Comparison of ENCODE assay signal across 11 mouse cellular contexts in genomic region chr10:74994863-74995262, GRCm38 (mm10). TPM values are rescaled to one million over a fixed set of nuclear protein-coding genes. Genes with fewer than 3 reads are reported as not detected.
DNase-seq lines count a peak whose midpoint lies in the region; ATAC-seq lines count a peak whose summit lies in the region.
"Had no signal": no experiment of that assay in that cellular context is flagged by ENCODE, and none has a peak within 500 bp of the region (broad histone marks: within the 10 kb centered on the region; RNA-seq: fewer than 3 reads in every experiment).

No protein-coding gene starts in this region.

- H3K9ac ChIP-seq in kidney, embryonic 15.5 days = no peak overlapping the region
- no peak overlapping the region for H3K9ac ChIP-seq in intestine, embryonic 14.5 days (ENCODE audit: low read length)
- H3K9ac ChIP-seq in neural tube, embryonic 15.5 days (replicated peaks) = no peak overlapping the region

- H3K36me3 ChIP-seq in kidney, embryonic 15.5 days = peaks cover 5% of the 10 kb centered on the region; the same call in 1 of the 2 replicates
- H3K36me3 ChIP-seq in forebrain, embryonic 10.5 days (replicated peaks) = peaks cover 30% of the 10 kb centered on the region
- no peaks in the 10 kb centered on the region for H3K36me3 ChIP-seq in intestine, embryonic 14.5 days (ENCODE audit: control insufficient read depth, insufficient read depth, low read length)
- peaks cover 30% of the 10 kb centered on the region for H3K36me3 ChIP-seq in neural tube, embryonic 15.5 days

- no peak overlapping the region for H3K27ac ChIP-seq in kidney, embryonic 15.5 days
- H3K27ac ChIP-seq in forebrain, embryonic 10.5 days = 0 out of 2 replicates have a peak overlapping the region, but pooled peaks have one; percentile 70
- H3K27ac ChIP-seq in intestine, embryonic 14.5 days (ENCODE audit: low read depth) = no peak overlapping the region
- 0 out of 2 replicates have a peak overlapping the region, but pooled peaks have one; percentile 48 for H3K27ac ChIP-seq in neural tube, embryonic 15.5 days (replicated peaks)
- H3K27ac ChIP-seq: macrophage had no signal

- no peak overlapping the region for H3K4me3 ChIP-seq in kidney, embryonic 15.5 days (replicated peaks)
- peak overlapping the region; percentile 46 for H3K4me3 ChIP-seq in forebrain, embryonic 10.5 days
- no peak overlapping the region for H3K4me3 ChIP-seq in intestine, embryonic 14.5 days (ENCODE audit: low read depth, low read length)
- H3K4me3 ChIP-seq in neural tube, embryonic 15.5 days (replicated peaks) = no peak overlapping the region

- peaks cover 38% of the 10 kb centered on the region for H3K4me1 ChIP-seq in kidney, embryonic 15.5 days
- H3K4me1 ChIP-seq in forebrain, embryonic 10.5 days = peaks cover 45% of the 10 kb centered on the region
- peaks cover 11% of the 10 kb centered on the region for H3K4me1 ChIP-seq in intestine, embryonic 14.5 days (replicated peaks; ENCODE audit: control insufficient read depth, insufficient read depth, low read length)
- peaks cover 36% of the 10 kb centered on the region for H3K4me1 ChIP-seq in neural tube, embryonic 15.5 days

- DNase-seq in kidney, postnatal 36 days = no peak
- peak; percentile 18 for DNase-seq in forebrain, embryonic 10.5 days (ENCODE audit: extremely low spot score, low spot score)
- DNase-seq in intestine, embryonic 14.5 days (ENCODE audit: low spot score) = no peak
- DNase-seq in gastrocnemius, adult 8-10 months (ENCODE audit: low spot score in 2 of 2) = no peak

- H3K9me3 ChIP-seq in kidney, embryonic 15.5 days (replicated peaks) = no peaks in the 10 kb centered on the region
- H3K9me3 ChIP-seq in forebrain, embryonic 10.5 days = no peaks in the 10 kb centered on the region; the same call in 1 of the 2 replicates
- H3K9me3 ChIP-seq in intestine, embryonic 14.5 days (ENCODE audit: control insufficient read depth, low read length) = no peaks in the 10 kb centered on the region
- no peaks in the 10 kb centered on the region for H3K9me3 ChIP-seq in neural tube, embryonic 15.5 days (replicated peaks)

- H3K27me3 ChIP-seq in kidney, embryonic 15.5 days = peaks cover 13% of the 10 kb centered on the region
- peaks cover 42% of the 10 kb centered on the region for H3K27me3 ChIP-seq in forebrain, embryonic 10.5 days (ENCODE audit: poor library complexity, severe bottlenecking)
- no peaks in the 10 kb centered on the region for H3K27me3 ChIP-seq in intestine, embryonic 14.5 days (replicated peaks; ENCODE audit: control insufficient read depth, insufficient read depth, low read length)
- no peaks in the 10 kb centered on the region for H3K27me3 ChIP-seq in neural tube, embryonic 15.5 days (replicated peaks)

- peak overlapping the region; percentile 56 for H3K4me2 ChIP-seq in kidney, embryonic 15.5 days
- peak overlapping the region; percentile 50 for H3K4me2 ChIP-seq in intestine, embryonic 14.5 days (ENCODE audit: low read length)
- H3K4me2 ChIP-seq in neural tube, embryonic 15.5 days = peak overlapping the region; percentile 51

- WGBS in kidney, embryonic 15.5 days = 9% methylated on average over 5 of the region's 5 CpGs
- 10% methylated on average over 5 of the region's 5 CpGs for WGBS in forebrain, embryonic 10.5 days
- WGBS in intestine, embryonic 14.5 days = 8% methylated on average over 5 of the region's 5 CpGs
- WGBS in neural tube, embryonic 15.5 days = 4% methylated on average over 5 of the region's 5 CpGs

- no peak for ATAC-seq in kidney, embryonic 15.5 days (replicated peaks; ENCODE audit: low FRiP score)
- no peak for ATAC-seq in intestine, embryonic 14.5 days (replicated peaks; ENCODE audit: low FRiP score, low TSS enrichment, low read depth)
- peak; percentile 16; the same call in 1 of the 2 replicates for ATAC-seq in neural tube, embryonic 15.5 days (ENCODE audit: low FRiP score)
- ATAC-seq in cerebellum, adult (ENCODE audit: insufficient number of reproducible peaks, low FRiP score, low TSS enrichment) = no peak
- no peak for ATAC-seq in erythroid progenitor cell, adult 5-6 weeks (replicated peaks; ENCODE audit: low FRiP score, poor library complexity, severe bottlenecking)

RNA-seq across cellular contexts. Expression of gene Gnaz, which starts 27.9 kb away (rescaled TPM):
- 5.3 and 6.7 TPM in 2 replicates for polyA plus RNA-seq in kidney, embryonic 15.5 days (2015; fragmentation: Nextera tagmentation; extraction: Ambion mirVana)
- polyA plus RNA-seq in forebrain, embryonic 10.5 days (2016; fragmentation: Nextera tagmentation; extraction: Ambion mirVana) = 5.2 and 5.9 TPM in 2 replicates
- 3.9 and 4.6 TPM in 2 replicates for polyA plus RNA-seq in intestine, embryonic 14.5 days (2014; fragmentation: Nextera tagmentation; extraction: Ambion mirVana)
- 70.2 and 87.5 TPM in 2 replicates for polyA plus RNA-seq in neural tube, embryonic 15.5 days (2015; fragmentation: Nextera tagmentation; extraction: Ambion mirVana)
- total RNA-seq in gastrocnemius, adult 8-10 months (2022) = under 1 TPM; 0.19 to 0.94 (median 0.37) TPM
- total RNA-seq in erythroid progenitor cell, adult 5-6 weeks (2015; ENCODE audit: low replicate concordance) = not detected in 2 replicates
- total RNA-seq in erythroid progenitor cell, adult 5-6 weeks (2017; ENCODE audit: low replicate concordance) = 0.38 TPM in 1 of 2 replicates, not detected in the other

RNA-seq across cellular contexts. Expression of gene Rsph14, which starts 37.5 kb away (rescaled TPM):
- polyA plus RNA-seq in kidney, embryonic 15.5 days (2015; fragmentation: Nextera tagmentation; extraction: Ambion mirVana) = not detected in 2 replicates
- not detected in 2 replicates for polyA plus RNA-seq in forebrain, embryonic 10.5 days (2016; fragmentation: Nextera tagmentation; extraction: Ambion mirVana)
- polyA plus RNA-seq in intestine, embryonic 14.5 days (2014; fragmentation: Nextera tagmentation; extraction: Ambion mirVana) = not detected in 2 replicates
- 0.46 and 0.58 TPM in 2 replicates for polyA plus RNA-seq in neural tube, embryonic 15.5 days (2015; fragmentation: Nextera tagmentation; extraction: Ambion mirVana)
- total RNA-seq in gastrocnemius, adult 8-10 months (2022) = not detected
- total RNA-seq in erythroid progenitor cell, adult 5-6 weeks (2015; ENCODE audit: low replicate concordance) = not detected in 2 replicates
- total RNA-seq in erythroid progenitor cell, adult 5-6 weeks (2017; ENCODE audit: low replicate concordance) = not detected in 2 replicates
- total RNA-seq: hematopoietic stem cell, adult 5-6 weeks had no signal
- polyA plus RNA-seq: macrophage; small intestine, adult 2 months had no signal

RNA-seq across cellular contexts. Expression of gene Rab36, which starts 42.0 kb away (rescaled TPM):
- 9.3 and 12.8 TPM in 2 replicates for polyA plus RNA-seq in kidney, embryonic 15.5 days (2015; fragmentation: Nextera tagmentation; extraction: Ambion mirVana)
- polyA plus RNA-seq in forebrain, embryonic 10.5 days (2016; fragmentation: Nextera tagmentation; extraction: Ambion mirVana) = 10.9 and 12.7 TPM in 2 replicates
- 8.2 and 8.9 TPM in 2 replicates for polyA plus RNA-seq in intestine, embryonic 14.5 days (2014; fragmentation: Nextera tagmentation; extraction: Ambion mirVana)
- 16.7 and 17.4 TPM in 2 replicates for polyA plus RNA-seq in neural tube, embryonic 15.5 days (2015; fragmentation: Nextera tagmentation; extraction: Ambion mirVana)
- total RNA-seq in gastrocnemius, adult 8-10 months (2022) = 1 to 10 TPM in 1 of 4 experiments, under 1 TPM in 3; 0.10 to 1.0 (median 0.19) TPM
- total RNA-seq in erythroid progenitor cell, adult 5-6 weeks (2015; ENCODE audit: low replicate concordance) = not detected in 2 replicates
- not detected in 2 replicates for total RNA-seq in erythroid progenitor cell, adult 5-6 weeks (2017; ENCODE audit: low replicate concordance)

Comparison
In these comparisons a context has a peak if more than half of its experiments do, and no peak if none do; other contexts are left out.
1. H3K27ac ChIP-seq: peak in forebrain, embryonic 10.5 days (single experiment) and neural tube, embryonic 15.5 days (single experiment); none in kidney, embryonic 15.5 days (single experiment) and intestine, embryonic 14.5 days (single experiment).
2. Peak in every context shown above with its lines, with median percentiles within 50 percentile points of each other: H3K4me2 ChIP-seq.